Mouse (Mus musculus) brain, embryonic 14.5 days (tissue): ENCODE data around the gene A830031A19Rik.

Source experiments
- CTCF ChIP-seq: fragments of 200-500 bp; IDR thresholded peaks from 2 replicates; pipeline ENCODE4 v1.5.1; 2012; ENCODE audit warnings: inconsistent platforms, mild to moderate bottlenecking, moderate library complexity, borderline replicate concordance; ENCODE audit not compliant: insufficient read depth, insufficient read length; ENCODE audit errors: extremely low read depth
- POLR2A ChIP-seq: fragments of 200-500 bp; IDR thresholded peaks from 2 replicates; pipeline ENCODE4 v1.6.1; 2012; ENCODE audit warnings: mild to moderate bottlenecking, inconsistent platforms, borderline replicate concordance; ENCODE audit not compliant: poor library complexity, insufficient read depth, insufficient read length, severe bottlenecking; ENCODE audit errors: extremely low read depth

DNA sequence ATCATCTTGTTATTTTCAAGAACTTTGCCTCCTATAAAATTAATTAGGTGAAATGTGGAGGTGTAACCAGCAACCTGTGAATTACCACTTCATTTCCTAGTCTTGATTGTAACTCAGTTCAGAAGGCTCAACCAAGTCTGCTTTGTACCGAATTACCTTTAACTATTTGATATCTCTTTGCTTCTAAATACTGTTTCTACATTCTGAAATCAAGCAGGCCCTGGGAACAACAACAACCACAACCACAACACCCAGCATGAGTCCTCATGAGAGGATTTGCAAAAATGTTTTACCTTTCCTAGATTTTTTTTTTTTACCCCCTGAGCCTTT lies 8.2 kb upstream of the A830031A19Rik start:
- TF ChIP-seq POLR2A (no peak), CTCF (no peak)
